Mouse (Mus musculus): ENCODE measurements around the gene Vstm2l.

DNA sequence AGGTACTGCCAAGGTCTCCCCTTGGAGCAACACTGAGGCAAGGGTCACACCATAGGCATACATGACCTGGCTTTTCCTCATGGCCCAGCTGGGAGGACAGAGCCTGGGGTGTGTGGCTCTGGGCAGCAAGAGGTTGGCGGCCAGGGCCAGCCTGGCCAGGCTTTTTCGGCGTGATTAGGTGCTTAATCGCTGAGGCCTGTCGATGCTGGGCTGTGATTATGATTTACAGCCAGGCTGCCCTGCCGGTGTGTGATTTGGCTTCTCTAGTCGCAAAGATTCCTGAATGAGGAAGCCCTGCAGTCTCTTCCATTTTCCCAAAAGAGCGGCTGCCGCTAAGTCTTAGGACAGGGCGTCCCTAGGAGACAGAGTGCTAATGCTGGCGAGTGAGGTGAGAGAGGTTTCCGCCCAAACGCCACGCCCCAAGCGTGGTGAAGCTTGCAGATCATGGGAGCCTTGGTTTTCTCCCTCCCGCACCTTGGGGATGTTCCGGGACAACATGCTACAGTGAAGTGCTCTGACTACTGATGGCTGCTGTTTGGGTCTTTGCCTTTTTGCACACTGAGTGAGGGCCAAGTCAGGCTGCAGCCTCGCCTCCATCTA, 26.2 kb downstream of the Vstm2l start:
- no peak for TF ChIP-seq POLR2A (IDR thresholded peaks at IDR 0.05; ENCODE audit: borderline replicate concordance, extremely low read depth, low read depth, low read length)
- TF ChIP-seq CTCF (IDR thresholded peaks at IDR 0.05; ENCODE audit: insufficient read depth, low read length) = no peak
